Mouse (Mus musculus): ENCODE measurements at regions not wholly inside any gene's neighbourhood (a gene's known extent, or its start where the extent isn't known, plus 50 kb on each side); places are given as distances from the start of the nearest gene placed in this dataset.

GRCm38 (mm10) chr8:93748720-93749119 lies 61.0 kb upstream of the Gnao1 start:
- Histone ChIP-seq H3K9me3 (no peaks in the 10 kb centered on the region), H3K27me3 (no peaks in the 10 kb centered on the region), H3K4me3 (no peak overlapping the region), H3K27ac (no peak overlapping the region), H3K4me2 (replicated peaks) (no peak overlapping the region), H3K9ac (no peak overlapping the region), H3K4me1 (no peaks in the 10 kb centered on the region), H3K36me3 (no peaks in the 10 kb centered on the region)
- ATAC-seq (ENCODE audit: insufficient number of reproducible peaks, insufficient read depth, low FRiP score, low TSS enrichment) = no peak
- WGBS = 60% methylated on average over 1 of the region's 1 CpGs

GRCm38 (mm10) chr8:93750921-93751320 lies 58.8 kb upstream of the Gnao1 start:
- Histone ChIP-seq H3K4me2 (replicated peaks) (no peak overlapping the region), H3K9me3 (no peaks in the 10 kb centered on the region), H3K9ac (no peak overlapping the region), H3K27ac (no peak overlapping the region), H3K36me3 (no peaks in the 10 kb centered on the region), H3K4me1 (no peaks in the 10 kb centered on the region), H3K27me3 (no peaks in the 10 kb centered on the region), H3K4me3 (no peak overlapping the region)
- 75% methylated on average over 2 of the region's 2 CpGs for WGBS
- ATAC-seq (ENCODE audit: insufficient number of reproducible peaks, insufficient read depth, low FRiP score, low TSS enrichment) = no peak

GRCm38 (mm10) chr8:93755981-93756380 lies 53.8 kb upstream of the Gnao1 start:
- no peaks in the 10 kb centered on the region for H3K36me3 ChIP-seq
- no peaks in the 10 kb centered on the region for H3K9me3 ChIP-seq
- WGBS = 86% methylated on average over 4 of the region's 4 CpGs
- no peak overlapping the region for H3K4me2 ChIP-seq (replicated peaks)
- H3K27ac ChIP-seq = no peak overlapping the region
- no peaks in the 10 kb centered on the region for H3K4me1 ChIP-seq
- H3K9ac ChIP-seq = no peak overlapping the region
- no peak for ATAC-seq (ENCODE audit: insufficient number of reproducible peaks, insufficient read depth, low FRiP score, low TSS enrichment)
- no peaks in the 10 kb centered on the region for H3K27me3 ChIP-seq
- H3K4me3 ChIP-seq = no peak overlapping the region

Measured in embryonic facial prominence, embryonic 12.5 days (tissue).